Mouse (Mus musculus) hindlimb bud, embryonic 11.5 days (tissue): ENCODE data around the gene Senp6.
"Not testable (repeated sequence)": the region's sequence is repeated elsewhere in the genome, so short reads cannot be mapped to it uniquely, and the experiment has no call there.

Experiments
- DNase-seq: peaks from one replicate; pipeline ENCODE4 v3.0.0-alpha.2; 2012; ENCODE audit warnings: low read depth, low spot score; ENCODE audit errors: extremely low spot score

The Senp6 gene

GRCm38 (mm10) chr9:80074949-80075348, 8.2 kb downstream of the Senp6 start:
- DNase-seq: no peak

- no peak for DNase-seq
Measured at GRCm38 (mm10) chr9:80080941-80081340, 14.2 kb downstream of the Senp6 start.

GRCm38 (mm10) chr9:80084429-80085092, 17.9 kb downstream of the Senp6 start:
- no peak for DNase-seq

GRCm38 (mm10) chr9:80085665-80086064, 19.0 kb downstream of the Senp6 start:
- DNase-seq: no peak

- not testable (repeated sequence) for DNase-seq
Measured at GRCm38 (mm10) chr9:80086272-80086966, 19.7 kb downstream of the Senp6 start.

GRCm38 (mm10) chr9:80089409-80089808, 22.7 kb downstream of the Senp6 start:
- DNase-seq: no peak

- DNase-seq: no peak
Measured at GRCm38 (mm10) chr9:80096325-80096724, 29.6 kb downstream of the Senp6 start.

GRCm38 (mm10) chr9:80145992-80146587, 79.4 kb downstream of the Senp6 start:
- DNase-seq: no peak

GRCm38 (mm10) chr9:80149594-80149993, 82.9 kb downstream of the Senp6 start:
- no peak for DNase-seq

GRCm38 (mm10) chr9:80155277-80155676, 88.6 kb downstream of the Senp6 start:
- no peak for DNase-seq

GRCm38 (mm10) chr9:80156780-80157179, 90.1 kb downstream of the Senp6 start:
- no peak for DNase-seq

GRCm38 (mm10) chr9:80157840-80158465, 91.2 kb downstream of the Senp6 start:
- DNase-seq: no peak

- DNase-seq: no peak
Measured at GRCm38 (mm10) chr9:80158937-80159336, 92.2 kb downstream of the Senp6 start.

- DNase-seq: no peak
Measured at GRCm38 (mm10) chr9:80161451-80161850, 94.7 kb downstream of the Senp6 start.

- DNase-seq: no peak
Measured at GRCm38 (mm10) chr9:80163126-80163723, 96.5 kb downstream of the Senp6 start.

GRCm38 (mm10) chr9:80164191-80164590, 97.5 kb downstream of the Senp6 start:
- no peak for DNase-seq

GRCm38 (mm10) chr9:80164611-80165474, 98.1 kb downstream of the Senp6 start, which contains the start of gene Myo6:
TSS of gene Myo6 (plus strand) at chr9:80165031.
- no peak for DNase-seq

GRCm38 (mm10) chr9:80165690-80166089, 99.0 kb downstream of the Senp6 start:
- DNase-seq: no peak

- no peak for DNase-seq
Measured at GRCm38 (mm10) chr9:80166425-80166824, 99.7 kb downstream of the Senp6 start.

- DNase-seq: no peak
Measured at GRCm38 (mm10) chr9:80167089-80167488, 100.4 kb downstream of the Senp6 start.
